Mouse (Mus musculus) forebrain, embryonic 14.5 days (tissue): ENCODE measurements around the gene Slc29a1. TPM values are rescaled to one million over a fixed set of nuclear protein-coding genes. Genes with fewer than 3 reads are reported as not detected.
A peak's percentile ranks its signal among the peaks of the same experiment; 100 is the strongest.
"Not testable (repeated sequence)": the region's sequence is repeated elsewhere in the genome, so short reads cannot be mapped to it uniquely, and the experiment has no call there.

ENCODE experiments used
- ATAC-seq: fragments of 200-750 bp; cut with Nextera tagmentation; 2 replicates; pipeline ENCODE4 v1.8.0; 2017; ENCODE audit warnings: mild to moderate bottlenecking, moderate library complexity
- DNase-seq: peaks from one replicate; pipeline ENCODE4 v3.0.0-alpha.2; 2015; ENCODE audit warnings: low spot score
- H3K27ac ChIP-seq: fragments of 300-500 bp; sonication (generic); 2 replicates; pipeline ENCODE4 v1.5.1; 2014; ENCODE audit warnings: low read depth, mild to moderate bottlenecking, control low read depth, low read length, moderate library complexity
- H3K27me3 ChIP-seq: fragments of 300-500 bp; sonication (generic); replicated peaks from 2 replicates; pipeline ENCODE4 v1.6.1; 2014; ENCODE audit warnings: low read length, control low read depth, mixed read lengths; ENCODE audit not compliant: control insufficient read depth, insufficient read depth
- H3K36me3 ChIP-seq: fragments of 300-500 bp; sonication (generic); 2 replicates; pipeline ENCODE4 v1.6.1; 2014; ENCODE audit warnings: low read length, control low read depth; ENCODE audit not compliant: control insufficient read depth, insufficient read depth
- H3K4me1 ChIP-seq: fragments of 300-500 bp; sonication (generic); 2 replicates; pipeline ENCODE4 v1.6.1; 2014; ENCODE audit warnings: antibody characterized with exemption, low read length, control low read depth; ENCODE audit not compliant: control insufficient read depth, insufficient read depth
- H3K4me2 ChIP-seq: fragments of 300-500 bp; sonication (generic); 2 replicates; pipeline ENCODE4 v1.6.1; 2014; ENCODE audit warnings: mild to moderate bottlenecking, control low read depth, low read length
- H3K4me3 ChIP-seq: fragments of 300-500 bp; sonication (generic); 2 replicates; pipeline ENCODE4 v1.5.1; 2014; ENCODE audit warnings: low read depth, low read length, control low read depth
- H3K9ac ChIP-seq: fragments of 300-500 bp; sonication (generic); 2 replicates; pipeline ENCODE4 v1.6.1; 2014; ENCODE audit warnings: mild to moderate bottlenecking, low read length, control low read depth, moderate library complexity
- H3K9me3 ChIP-seq: fragments of 300-500 bp; sonication (generic); replicated peaks from 2 replicates; pipeline ENCODE4 v1.6.1; 2016; ENCODE audit warnings: low read length, control low read depth, mixed read lengths; ENCODE audit not compliant: control insufficient read depth
- WGBS: fragments of 180-500 bp; shearing (Covaris S2); extraction: QIAGEN DNeasy Blood & Tissue Kit; methylation state at CpG from one replicate; pipeline ENCODE4 v1.1.7; 2014; 5-methylcytosine and 5-hydroxymethylcytosine counted together
- polyA plus RNA-seq: library from polyadenylated mRNA; unstranded; fragments of >200 nt; fragmentation: Nextera tagmentation; extraction: Ambion mirVana; gene quantifications from 2 replicates; pipeline ENCODE4 v1.2.1, GENCODE M21; 2014

Slc29a1 gene
- polyA plus RNA-seq, 1 experiment from 2014 or later: 53.0 TPM

GRCm38 (mm10) chr17:45629861-45630694 lies 30.7 kb upstream of the Slc29a1 start:
- 2% methylated on average over 34 of the region's 34 CpGs for WGBS

GRCm38 (mm10) chr17:45628885-45629855 lies 29.8 kb upstream of the Slc29a1 start:
- H3K4me3 ChIP-seq: no peak overlapping the region; the same call in 1 of the 2 replicates
- H3K36me3 ChIP-seq: no peaks in the 10 kb centered on the region
- H3K27me3 ChIP-seq: no peaks in the 10 kb centered on the region; the same call in 1 of the 2 replicates
- H3K9me3 ChIP-seq: no peaks in the 10 kb centered on the region
- DNase-seq (no peak), ATAC-seq (peak; percentile 5; the same call in 1 of the 2 replicates)
- H3K4me1 ChIP-seq: 0 out of 2 replicates have a peak, but pooled peaks cover 7% of the 10 kb centered on the region
- H3K9ac ChIP-seq: peak overlapping the region; percentile 66; the same call in 1 of the 2 replicates
- peak overlapping the region; percentile 70 for H3K4me2 ChIP-seq
- 71% methylated on average over 13 of the region's 13 CpGs for WGBS
- H3K27ac ChIP-seq: no peak overlapping the region

More at GRCm38 (mm10) chr17:45629861-45630694, 30.7 kb upstream of the Slc29a1 start:
- H3K27ac ChIP-seq: peak overlapping the region; percentile 70; the same call in 1 of the 2 replicates
- 0 out of 2 replicates have a peak, but pooled peaks cover 7% of the 10 kb centered on the region for H3K4me1 ChIP-seq
- H3K9me3 ChIP-seq: no peaks in the 10 kb centered on the region
- peak; percentile 85 for DNase-seq
- peak overlapping the region; percentile 66 for H3K9ac ChIP-seq
- no peaks in the 10 kb centered on the region; the same call in 1 of the 2 replicates for H3K27me3 ChIP-seq
- no peaks in the 10 kb centered on the region for H3K36me3 ChIP-seq
- peak overlapping the region; percentile 70 for H3K4me2 ChIP-seq
- ATAC-seq: peak; percentile 77
- peak overlapping the region; percentile 35 for H3K4me3 ChIP-seq

GRCm38 (mm10) chr17:45628160-45628559 lies 28.8 kb upstream of the Slc29a1 start:
- ATAC-seq (no peak), DNase-seq (no peak)
- WGBS: 25% methylated on average over 3 of the region's 3 CpGs

GRCm38 (mm10) chr17:45626577-45627134 lies 27.2 kb upstream of the Slc29a1 start:
- peak; percentile 45; the same call in 1 of the 2 replicates for ATAC-seq
- 19% methylated on average over 15 of the region's 15 CpGs for WGBS
- H3K4me3 ChIP-seq: no peak overlapping the region

More at GRCm38 (mm10) chr17:45628160-45628559, 28.8 kb upstream of the Slc29a1 start:
- no peaks in the 10 kb centered on the region for H3K36me3 ChIP-seq
- H3K27me3 ChIP-seq: no peaks in the 10 kb centered on the region; the same call in 1 of the 2 replicates
- H3K4me1 ChIP-seq: 0 out of 2 replicates have a peak, but pooled peaks cover 7% of the 10 kb centered on the region
- H3K4me2 ChIP-seq: no peak overlapping the region
- no peak overlapping the region for H3K4me3 ChIP-seq
- H3K9ac ChIP-seq: no peak overlapping the region
- H3K27ac ChIP-seq: no peak overlapping the region
- H3K9me3 ChIP-seq: no peaks in the 10 kb centered on the region

GRCm38 (mm10) chr17:45623425-45623824 lies 24.0 kb upstream of the Slc29a1 start:
- H3K4me3 ChIP-seq, H3K4me1 ChIP-seq, H3K4me2 ChIP-seq, H3K27me3 ChIP-seq, ATAC-seq, H3K9me3 ChIP-seq, H3K36me3 ChIP-seq, H3K9ac ChIP-seq, H3K27ac ChIP-seq, DNase-seq: not testable (repeated sequence)
- 92% methylated on average over 8 of the region's 8 CpGs for WGBS

More at GRCm38 (mm10) chr17:45626577-45627134, 27.2 kb upstream of the Slc29a1 start:
- peak; percentile 93 for DNase-seq
- Histone ChIP-seq H3K4me2 (peak overlapping the region; percentile 20), H3K9ac (no peak overlapping the region), H3K36me3 (no peaks in the 10 kb centered on the region), H3K27me3 (no peaks in the 10 kb centered on the region; the same call in 1 of the 2 replicates), H3K4me1 (0 out of 2 replicates have a peak, but pooled peaks cover 7% of the 10 kb centered on the region), H3K9me3 (no peaks in the 10 kb centered on the region), H3K27ac (no peak overlapping the region)

- Histone ChIP-seq H3K36me3 (no peaks in the 10 kb centered on the region), H3K4me3 (no peak overlapping the region), H3K4me2 (0 out of 2 replicates have a peak overlapping the region, but pooled peaks have one; percentile 7), H3K9ac (peak overlapping the region; percentile 21; the same call in 1 of the 2 replicates), H3K27me3 (no peaks in the 10 kb centered on the region), H3K9me3 (no peaks in the 10 kb centered on the region), H3K27ac (peak overlapping the region; percentile 39; the same call in 1 of the 2 replicates), H3K4me1 (no peaks in the 10 kb centered on the region)
- ATAC-seq (no peak), DNase-seq (no peak)
- WGBS: 38% methylated on average over 20 of the region's 20 CpGs
These were observed 20.2 kb upstream of the Slc29a1 start for GRCm38 (mm10) chr17:45619386-45620256.

- WGBS: 20% methylated on average over 8 of the region's 8 CpGs
- Histone ChIP-seq H3K27me3 (no peaks in the 10 kb centered on the region), H3K9me3 (no peaks in the 10 kb centered on the region), H3K36me3 (no peaks in the 10 kb centered on the region), H3K4me1 (no peaks in the 10 kb centered on the region), H3K4me2 (no peak overlapping the region), H3K27ac (peak overlapping the region; percentile 39; the same call in 1 of the 2 replicates), H3K9ac (no peak overlapping the region; the same call in 1 of the 2 replicates), H3K4me3 (no peak overlapping the region)
- ATAC-seq (no peak), DNase-seq (no peak)
These were observed 19.6 kb upstream of the Slc29a1 start for GRCm38 (mm10) chr17:45618941-45619385.
